Mouse (Mus musculus): ENCODE results near the gene Arih1. TPM values are rescaled to one million over a fixed set of nuclear protein-coding genes. Genes with fewer than 3 reads are reported as not detected.
"Not testable (repeated sequence)": the region's sequence is repeated elsewhere in the genome, so short reads cannot be mapped to it uniquely, and the experiment has no call there.

Arih1 gene
- polyA plus RNA-seq, 1 experiment from 2014 or later: 17.7 TPM

DNA sequence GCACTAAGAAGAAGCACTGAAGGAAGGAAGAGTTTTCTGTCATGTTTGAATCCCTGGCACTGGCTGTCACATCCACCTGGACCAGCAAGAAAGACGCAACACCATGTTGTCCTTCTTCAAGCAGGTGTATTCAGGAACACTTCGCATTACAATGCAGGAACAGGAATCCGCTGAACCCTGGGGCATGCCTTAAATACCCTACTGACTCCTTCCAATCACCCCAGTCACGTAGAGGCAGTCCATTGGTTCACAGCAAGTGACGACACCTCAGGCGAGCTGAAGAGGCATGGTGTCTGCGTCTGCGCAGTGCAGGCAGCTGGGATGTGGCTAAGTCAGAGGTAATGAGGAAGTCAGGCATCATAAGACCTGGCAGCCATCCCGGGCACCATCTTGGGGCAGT, 116.8 kb downstream of the Arih1 start:
- H3K27ac ChIP-seq (ENCODE audit: low read depth, low read length): no peak overlapping the region
- H3K36me3 ChIP-seq (ENCODE audit: control insufficient read depth, insufficient read depth, low read length): no peaks in the 10 kb centered on the region
- H3K27me3 ChIP-seq (ENCODE audit: control insufficient read depth, insufficient read depth, low read length): no peaks in the 10 kb centered on the region
- no peak overlapping the region for H3K4me3 ChIP-seq (ENCODE audit: low read depth, low read length)
- no peaks in the 10 kb centered on the region for H3K4me1 ChIP-seq (ENCODE audit: control insufficient read depth, insufficient read depth, low read length)
- H3K9me3 ChIP-seq (ENCODE audit: control insufficient read depth, low read length): no peaks in the 10 kb centered on the region
- H3K9ac ChIP-seq (replicated peaks; ENCODE audit: low read depth, low read length): no peak overlapping the region
- H3K4me2 ChIP-seq (ENCODE audit: low read depth, low read length): no peak overlapping the region
- WGBS: 92% methylated on average over 9 of the region's 9 CpGs
- ATAC-seq (ENCODE audit: low read depth): no peak

DNA sequence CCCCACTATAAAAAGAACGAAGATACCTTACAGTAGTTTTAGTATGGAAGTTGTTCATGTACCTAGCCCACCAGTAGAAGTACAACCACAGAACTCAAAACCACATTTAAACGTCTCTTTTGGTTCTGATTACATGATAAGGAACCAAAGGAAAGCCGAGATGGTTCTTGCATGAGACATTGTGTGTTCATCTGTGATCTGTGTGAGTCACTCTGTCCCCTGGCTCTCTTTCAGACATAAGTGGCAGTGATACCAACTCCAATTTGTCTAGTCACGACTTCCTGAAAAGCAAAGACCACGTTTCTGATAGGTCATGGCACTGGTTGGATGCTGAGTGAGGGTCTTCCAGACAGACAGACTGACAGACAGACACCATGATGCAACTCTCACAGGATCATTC, 117.2 kb downstream of the Arih1 start:
- no peaks in the 10 kb centered on the region for H3K4me1 ChIP-seq (ENCODE audit: control insufficient read depth, insufficient read depth, low read length)
- no peak overlapping the region for H3K4me3 ChIP-seq (ENCODE audit: low read depth, low read length)
- no peaks in the 10 kb centered on the region for H3K27me3 ChIP-seq (ENCODE audit: control insufficient read depth, insufficient read depth, low read length)
- no peak overlapping the region for H3K27ac ChIP-seq (ENCODE audit: low read depth, low read length)
- 84% methylated on average over 5 of the region's 5 CpGs for WGBS
- no peak for ATAC-seq (ENCODE audit: low read depth)
- no peak overlapping the region for H3K4me2 ChIP-seq (ENCODE audit: low read depth, low read length)
- no peaks in the 10 kb centered on the region for H3K36me3 ChIP-seq (ENCODE audit: control insufficient read depth, insufficient read depth, low read length)
- H3K9me3 ChIP-seq (ENCODE audit: control insufficient read depth, low read length): no peaks in the 10 kb centered on the region
- no peak overlapping the region for H3K9ac ChIP-seq (replicated peaks; ENCODE audit: low read depth, low read length)

DNA sequence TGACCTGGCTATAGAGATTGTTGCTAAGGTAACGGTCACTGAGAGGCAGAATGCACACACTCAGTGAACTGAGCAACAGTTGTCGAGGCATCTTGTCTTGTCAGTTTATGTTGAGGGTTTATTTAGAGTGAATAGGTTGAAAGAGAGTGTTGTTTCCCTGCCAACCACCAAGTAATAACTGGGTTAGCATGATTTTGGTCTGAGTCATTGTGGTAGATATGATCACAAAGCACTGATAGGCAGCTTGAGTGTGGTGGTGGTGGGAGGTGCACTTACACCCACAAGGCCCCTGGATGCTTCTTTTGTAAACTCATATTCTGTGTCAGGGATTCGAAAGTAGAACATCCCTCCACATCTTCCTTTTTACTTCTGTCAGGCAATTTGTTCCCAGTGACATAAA, 125.9 kb downstream of the Arih1 start:
- H3K9ac ChIP-seq (replicated peaks; ENCODE audit: low read depth, low read length); H3K27ac ChIP-seq (ENCODE audit: low read depth, low read length); H3K9me3 ChIP-seq (ENCODE audit: control insufficient read depth, low read length); H3K4me1 ChIP-seq (ENCODE audit: control insufficient read depth, insufficient read depth, low read length); H3K27me3 ChIP-seq (ENCODE audit: control insufficient read depth, insufficient read depth, low read length); ATAC-seq (ENCODE audit: low read depth); H3K4me2 ChIP-seq (ENCODE audit: low read depth, low read length); H3K4me3 ChIP-seq (ENCODE audit: low read depth, low read length); H3K36me3 ChIP-seq (ENCODE audit: control insufficient read depth, insufficient read depth, low read length): not testable (repeated sequence)
- WGBS: 86% methylated on average over 1 of the region's 3 CpGs

DNA sequence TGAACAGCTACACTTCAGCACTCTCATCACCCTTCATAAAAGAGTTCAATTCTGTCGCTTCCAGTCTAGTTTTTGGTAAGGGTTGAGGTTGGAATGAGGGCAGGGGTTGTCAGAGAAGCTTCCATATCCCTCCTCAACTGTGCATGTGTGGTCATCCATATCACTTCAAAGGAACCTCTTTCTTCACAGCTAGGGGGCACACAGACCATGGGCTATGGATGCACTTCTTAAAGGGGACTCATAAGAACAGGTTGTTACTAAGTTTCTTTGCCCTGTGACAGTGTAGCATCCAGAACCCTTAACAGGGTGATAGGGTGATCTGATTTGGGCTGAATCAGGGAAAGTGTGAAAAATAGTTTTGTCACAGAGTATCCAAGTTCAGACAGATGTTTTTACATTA, 128.4 kb downstream of the Arih1 start:
- not testable (repeated sequence) for H3K36me3 ChIP-seq (ENCODE audit: control insufficient read depth, insufficient read depth, low read length); H3K4me1 ChIP-seq (ENCODE audit: control insufficient read depth, insufficient read depth, low read length); H3K4me2 ChIP-seq (ENCODE audit: low read depth, low read length); H3K9ac ChIP-seq (replicated peaks; ENCODE audit: low read depth, low read length); H3K27me3 ChIP-seq (ENCODE audit: control insufficient read depth, insufficient read depth, low read length); H3K4me3 ChIP-seq (ENCODE audit: low read depth, low read length); H3K9me3 ChIP-seq (ENCODE audit: control insufficient read depth, low read length); ATAC-seq (ENCODE audit: low read depth); H3K27ac ChIP-seq (ENCODE audit: low read depth, low read length)
- WGBS: 60% methylated on average over 1 of the region's 1 CpGs

DNA sequence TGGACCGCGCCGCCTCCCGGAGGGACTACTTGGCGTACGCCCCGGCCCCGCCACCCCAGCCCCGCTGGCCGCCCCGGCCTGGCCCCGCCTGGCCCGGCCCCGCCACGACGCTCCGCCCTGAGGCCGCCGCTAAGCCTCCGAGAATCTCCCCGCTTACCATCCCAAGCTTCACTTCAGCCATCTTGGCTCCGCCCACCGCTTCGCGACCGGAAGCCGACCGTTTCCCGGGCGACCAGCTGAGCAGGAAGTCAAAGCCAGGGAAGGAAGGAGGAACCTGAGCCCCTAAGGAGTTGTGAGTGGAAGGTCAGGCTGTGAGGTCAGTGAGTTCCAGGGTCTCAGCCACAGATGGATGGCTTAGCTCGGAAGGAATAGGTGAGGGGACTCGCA, 133.2 kb downstream of the Arih1 start, which contains the start of gene Bbs4:
Gene Bbs4, minus strand, starts transcription at position 256 of the 387 bp plus-strand sequence.
- H3K9me3 ChIP-seq (ENCODE audit: control insufficient read depth, low read length): no peaks in the 10 kb centered on the region
- ATAC-seq (ENCODE audit: low read depth): peak; percentile 92
- peak within 1 kb of the TSS; percentile 70 for H3K4me2 ChIP-seq (ENCODE audit: low read depth, low read length)
- peak within 1 kb of the TSS; percentile 83 for H3K27ac ChIP-seq (ENCODE audit: low read depth, low read length)
- peak within 1 kb of the TSS; percentile 92 for H3K9ac ChIP-seq (replicated peaks; ENCODE audit: low read depth, low read length)
- no peaks in the 10 kb centered on the region for H3K36me3 ChIP-seq (ENCODE audit: control insufficient read depth, insufficient read depth, low read length)
- H3K4me3 ChIP-seq (ENCODE audit: low read depth, low read length): peak within 1 kb of the TSS; percentile 84
- peaks cover 8% of the 10 kb centered on the region; the same call in 1 of the 2 replicates for H3K4me1 ChIP-seq (ENCODE audit: control insufficient read depth, insufficient read depth, low read length)
- no peaks in the 10 kb centered on the region for H3K27me3 ChIP-seq (ENCODE audit: control insufficient read depth, insufficient read depth, low read length)
- WGBS: 2% methylated on average over 29 of the region's 32 CpGs

DNA sequence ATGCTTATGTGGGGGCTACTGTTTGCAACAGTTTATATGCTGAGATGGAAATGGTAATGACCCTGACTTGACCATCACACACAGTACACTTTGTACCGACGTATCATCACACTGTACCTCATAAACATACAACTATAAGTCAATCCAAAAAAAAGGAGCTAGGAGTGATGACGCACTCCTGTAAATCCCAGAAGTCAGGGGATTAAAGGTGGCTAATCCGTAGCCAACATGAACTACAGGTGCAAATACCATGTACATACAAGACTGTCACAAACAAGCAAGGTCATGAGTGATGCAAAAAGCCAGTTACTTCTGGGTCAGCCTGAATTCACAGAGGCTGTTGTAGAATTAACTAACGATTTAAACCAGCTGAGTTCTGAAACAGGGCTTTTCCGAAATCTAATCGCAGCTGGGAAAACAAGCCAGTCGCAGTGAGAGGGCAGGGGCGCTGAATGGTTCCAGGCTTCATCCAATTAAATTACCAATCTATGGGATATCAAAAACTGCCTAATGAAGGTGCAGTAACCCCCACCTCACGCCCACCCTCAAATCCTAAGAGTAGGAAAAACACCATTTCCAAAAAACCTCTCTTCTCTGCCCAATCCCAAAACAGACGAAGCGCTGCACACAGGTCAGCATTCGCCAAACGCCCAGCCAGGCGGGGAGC, 133.7 kb downstream of the Arih1 start:
- Histone ChIP-seq H3K27me3 (ENCODE audit: control insufficient read depth, insufficient read depth, low read length) (no peaks in the 10 kb centered on the region), H3K4me3 (ENCODE audit: low read depth, low read length) (peak overlapping the region; percentile 84), H3K36me3 (ENCODE audit: control insufficient read depth, insufficient read depth, low read length) (no peaks in the 10 kb centered on the region), H3K9ac (replicated peaks; ENCODE audit: low read depth, low read length) (peak overlapping the region; percentile 92), H3K4me1 (ENCODE audit: control insufficient read depth, insufficient read depth, low read length) (peaks cover 8% of the 10 kb centered on the region; the same call in 1 of the 2 replicates), H3K9me3 (ENCODE audit: control insufficient read depth, low read length) (no peaks in the 10 kb centered on the region), H3K27ac (ENCODE audit: low read depth, low read length) (peak overlapping the region; percentile 83), H3K4me2 (ENCODE audit: low read depth, low read length) (peak overlapping the region; percentile 70)
- ATAC-seq (ENCODE audit: low read depth): no peak
- 11% methylated on average over 15 of the region's 15 CpGs for WGBS

DNA sequence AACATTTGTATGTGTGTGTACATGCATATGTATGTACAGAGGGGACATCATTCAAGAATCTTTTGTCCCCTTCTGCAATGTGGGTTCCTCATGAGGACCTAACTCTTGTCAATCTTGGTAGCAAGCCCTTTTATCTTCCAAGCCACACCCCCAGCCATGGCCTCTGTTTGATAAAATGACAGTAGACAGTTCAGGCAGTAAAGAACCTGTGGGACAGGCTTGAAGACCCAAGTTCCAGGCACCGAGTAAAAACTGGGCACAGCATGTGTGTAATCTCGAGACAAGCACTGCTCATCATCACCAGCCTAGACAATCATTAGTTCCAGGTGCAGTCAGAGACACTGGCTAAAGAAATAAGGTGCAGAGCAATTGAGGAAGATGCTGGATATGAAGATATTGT, 140.2 kb downstream of the Arih1 start:
- no peaks in the 10 kb centered on the region for H3K4me1 ChIP-seq (ENCODE audit: control insufficient read depth, insufficient read depth, low read length)
- H3K9ac ChIP-seq (replicated peaks; ENCODE audit: low read depth, low read length): no peak overlapping the region
- WGBS: 83% methylated on average over 2 of the region's 2 CpGs
- H3K4me2 ChIP-seq (ENCODE audit: low read depth, low read length): no peak overlapping the region
- peaks cover under 1% of the 10 kb centered on the region; the same call in 1 of the 2 replicates for H3K36me3 ChIP-seq (ENCODE audit: control insufficient read depth, insufficient read depth, low read length)
- H3K27me3 ChIP-seq (ENCODE audit: control insufficient read depth, insufficient read depth, low read length): no peaks in the 10 kb centered on the region
- no peak overlapping the region for H3K27ac ChIP-seq (ENCODE audit: low read depth, low read length)
- no peaks in the 10 kb centered on the region for H3K9me3 ChIP-seq (ENCODE audit: control insufficient read depth, low read length)
- no peak overlapping the region for H3K4me3 ChIP-seq (ENCODE audit: low read depth, low read length)
- ATAC-seq (ENCODE audit: low read depth): no peak

DNA sequence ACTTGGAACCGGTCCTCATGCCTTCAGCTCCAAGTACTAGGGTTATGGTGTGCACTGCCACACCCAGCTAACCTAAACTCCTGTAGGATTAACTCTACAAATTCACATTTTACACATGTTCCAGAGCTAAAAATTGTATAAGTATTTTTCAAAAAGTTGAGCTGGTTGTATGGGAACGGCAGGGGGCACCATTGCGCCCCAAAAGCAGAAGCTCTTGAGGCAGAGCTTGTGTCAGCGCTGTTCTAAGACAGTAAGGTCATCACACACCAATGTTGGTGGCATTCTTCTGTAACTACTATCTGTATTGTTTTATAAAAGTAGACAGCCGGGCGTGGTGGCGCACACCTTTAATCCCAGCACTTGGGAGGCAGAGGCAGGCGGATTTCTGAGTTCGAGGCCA, 146.4 kb downstream of the Arih1 start:
- Histone ChIP-seq H3K9ac (replicated peaks; ENCODE audit: low read depth, low read length) (no peak overlapping the region), H3K36me3 (ENCODE audit: control insufficient read depth, insufficient read depth, low read length) (peaks cover 15% of the 10 kb centered on the region), H3K9me3 (ENCODE audit: control insufficient read depth, low read length) (no peaks in the 10 kb centered on the region), H3K27ac (ENCODE audit: low read depth, low read length) (no peak overlapping the region), H3K4me1 (ENCODE audit: control insufficient read depth, insufficient read depth, low read length) (no peaks in the 10 kb centered on the region), H3K27me3 (ENCODE audit: control insufficient read depth, insufficient read depth, low read length) (no peaks in the 10 kb centered on the region), H3K4me2 (ENCODE audit: low read depth, low read length) (no peak overlapping the region), H3K4me3 (ENCODE audit: low read depth, low read length) (no peak overlapping the region)
- 89% methylated on average over 9 of the region's 9 CpGs for WGBS
- no peak for ATAC-seq (ENCODE audit: low read depth)

DNA sequence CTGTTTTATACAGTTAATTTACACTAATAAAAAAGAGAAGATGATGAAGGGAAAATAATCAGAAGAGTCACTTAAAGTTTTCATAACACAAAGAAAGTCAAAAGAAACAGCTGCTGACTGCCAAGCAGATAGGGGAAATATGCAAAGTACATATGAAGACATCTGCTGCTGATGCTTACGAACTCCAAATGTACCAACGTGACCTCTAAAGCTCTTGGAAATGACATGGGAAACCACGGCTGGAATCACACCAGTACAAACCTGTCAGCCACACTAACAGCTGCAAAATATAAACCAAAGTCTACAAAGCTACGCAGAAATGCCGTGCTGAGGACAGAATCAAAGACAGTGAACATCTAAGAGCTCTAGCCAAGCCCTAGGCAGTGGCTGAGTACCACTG, 147.3 kb downstream of the Arih1 start:
- WGBS: 95% methylated on average over 5 of the region's 5 CpGs
- no peak overlapping the region for H3K4me2 ChIP-seq (ENCODE audit: low read depth, low read length)
- no peaks in the 10 kb centered on the region for H3K27me3 ChIP-seq (ENCODE audit: control insufficient read depth, insufficient read depth, low read length)
- no peak for ATAC-seq (ENCODE audit: low read depth)
- no peaks in the 10 kb centered on the region for H3K9me3 ChIP-seq (ENCODE audit: control insufficient read depth, low read length)
- H3K27ac ChIP-seq (ENCODE audit: low read depth, low read length): no peak overlapping the region
- H3K4me3 ChIP-seq (ENCODE audit: low read depth, low read length): no peak overlapping the region
- H3K36me3 ChIP-seq (ENCODE audit: control insufficient read depth, insufficient read depth, low read length): peaks cover 15% of the 10 kb centered on the region
- H3K9ac ChIP-seq (replicated peaks; ENCODE audit: low read depth, low read length): no peak overlapping the region
- no peaks in the 10 kb centered on the region for H3K4me1 ChIP-seq (ENCODE audit: control insufficient read depth, insufficient read depth, low read length)

Data from neural tube, embryonic 14.5 days (tissue).